In the genomic region with DNA sequence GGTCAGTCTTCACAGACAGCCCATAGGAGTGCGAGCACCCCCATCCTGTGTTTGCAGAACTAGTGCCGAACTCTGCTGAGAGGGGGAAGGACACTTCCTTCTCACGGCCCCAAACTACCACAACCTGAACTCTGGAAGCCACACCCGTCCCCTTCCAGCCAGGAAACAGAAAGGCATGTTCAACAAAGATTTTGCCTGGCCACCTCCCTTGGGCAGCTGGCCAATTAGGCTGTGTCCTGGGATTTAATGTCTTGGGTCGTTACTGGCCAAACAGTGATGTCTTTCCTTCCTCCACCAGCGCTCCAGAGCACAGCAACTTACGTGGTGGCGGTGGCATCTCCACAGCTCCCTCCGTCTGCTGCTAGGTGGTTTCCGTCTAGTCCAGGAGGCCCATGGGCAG, we compare ENCODE assay signal across 11 mouse cellular contexts.
DNase-seq lines count a peak whose midpoint lies in the region; ATAC-seq and TF ChIP-seq lines count a peak whose summit lies in the region.
"Had no signal": no experiment of that assay in that cellular context is flagged by ENCODE, and none has a peak within 500 bp of the region (broad histone marks: within the 10 kb centered on the region; RNA-seq: fewer than 3 reads in every experiment).

No protein-coding gene starts in this region.

- TF ChIP-seq CTCF in stomach, postnatal 0 days (IDR thresholded peaks at IDR 0.05; ENCODE audit: low read depth) = no peak

- no peak overlapping the region for H3K4me3 ChIP-seq in heart, embryonic 14.5 days (ENCODE audit: control insufficient read depth in 1 of 2, insufficient read depth in 1 of 2, low read depth in 1 of 2, low read length in 2 of 2)
- H3K4me3 ChIP-seq in stomach, postnatal 0 days (ENCODE audit: low read depth, low read length) = no peak overlapping the region
- no peak overlapping the region for H3K4me3 ChIP-seq in forebrain, embryonic 10.5 days
- H3K4me3 ChIP-seq: embryonic facial prominence, embryonic 13.5 days; hindbrain, embryonic 12.5 days had no signal

- TF ChIP-seq EP300 in stomach, postnatal 0 days (optimal IDR thresholded peaks at IDR 0.05) = no peak

- DNase-seq in thymus, postnatal 14 days = peak; percentile 18
- DNase-seq in thymus, postnatal 10 days (ENCODE audit: low spot score in 2 of 2) = no peak
- DNase-seq in kidney, postnatal 36 days = peak; percentile 64 to 71
- peak; percentile 58 for DNase-seq in stomach, postnatal 0 days (ENCODE audit: low spot score)
- no peak for DNase-seq in forebrain, embryonic 10.5 days (ENCODE audit: extremely low spot score, low spot score)
- no peak for DNase-seq in testis, postnatal 14 days (ENCODE audit: low spot score)

- H3K36me3 ChIP-seq in heart, embryonic 14.5 days (ENCODE audit: control insufficient read depth, insufficient read depth, low read length) = no peaks in the 10 kb centered on the region; the same call in 1 of the 2 replicates
- 0 out of 2 replicates have a peak, but pooled peaks cover 2% of the 10 kb centered on the region for H3K36me3 ChIP-seq in stomach, postnatal 0 days (ENCODE audit: control insufficient read depth, insufficient read depth, low read length)
- no peaks in the 10 kb centered on the region for H3K36me3 ChIP-seq in forebrain, embryonic 10.5 days (replicated peaks)
- H3K36me3 ChIP-seq: hindbrain, embryonic 12.5 days had no signal

- no peak overlapping the region for H3K27ac ChIP-seq in heart, embryonic 14.5 days (replicated peaks in 1 of 2; ENCODE audit: control insufficient read depth in 1 of 2, insufficient read depth in 1 of 2, low read depth in 2 of 2, low read length in 2 of 2)
- H3K27ac ChIP-seq in stomach, postnatal 0 days (replicated peaks) = no peak overlapping the region
- no peak overlapping the region for H3K27ac ChIP-seq in forebrain, embryonic 10.5 days
- H3K27ac ChIP-seq: embryonic facial prominence, embryonic 13.5 days; hindbrain, embryonic 12.5 days; macrophage had no signal

- no peak overlapping the region for H3K9ac ChIP-seq in heart, embryonic 14.5 days (ENCODE audit: low read length)
- no peak overlapping the region for H3K9ac ChIP-seq in stomach, postnatal 0 days (ENCODE audit: low read length)
- H3K9ac ChIP-seq: embryonic facial prominence, embryonic 13.5 days; hindbrain, embryonic 12.5 days had no signal

- no peaks in the 10 kb centered on the region for H3K9me3 ChIP-seq in heart, embryonic 14.5 days (ENCODE audit: control insufficient read depth, low read length)
- H3K9me3 ChIP-seq in stomach, postnatal 0 days (ENCODE audit: control insufficient read depth, low read length) = no peaks in the 10 kb centered on the region
- H3K9me3 ChIP-seq in forebrain, embryonic 10.5 days = no peaks in the 10 kb centered on the region
- H3K9me3 ChIP-seq: embryonic facial prominence, embryonic 13.5 days; hindbrain, embryonic 12.5 days had no signal

- WGBS in heart, embryonic 14.5 days = 77% methylated on average over 10 of the region's 10 CpGs
- 62% methylated on average over 10 of the region's 10 CpGs for WGBS in stomach, postnatal 0 days
- 88% methylated on average over 10 of the region's 10 CpGs for WGBS in forebrain, embryonic 10.5 days

- ATAC-seq in heart, embryonic 14.5 days (ENCODE audit: insufficient number of reproducible peaks, insufficient read depth, low FRiP score, low read depth) = peak; percentile 26; the same call in 1 of the 2 replicates
- ATAC-seq in stomach, postnatal 0 days (ENCODE audit: low FRiP score, low TSS enrichment) = peak; percentile 77
- ATAC-seq in megakaryocyte, adult 5-6 weeks (ENCODE audit: poor library complexity, severe bottlenecking) = no peak

- H3K27me3 ChIP-seq in heart, embryonic 14.5 days (ENCODE audit: control insufficient read depth, insufficient read depth, low read length) = no peaks in the 10 kb centered on the region
- H3K27me3 ChIP-seq in stomach, postnatal 0 days (ENCODE audit: control insufficient read depth, insufficient read depth, low read length) = no peaks in the 10 kb centered on the region
- no peaks in the 10 kb centered on the region for H3K27me3 ChIP-seq in forebrain, embryonic 10.5 days (ENCODE audit: poor library complexity, severe bottlenecking)
- H3K27me3 ChIP-seq: embryonic facial prominence, embryonic 13.5 days; hindbrain, embryonic 12.5 days had no signal

- H3K4me2 ChIP-seq in heart, embryonic 14.5 days (ENCODE audit: low read length) = no peak overlapping the region
- H3K4me2 ChIP-seq in stomach, postnatal 0 days (replicated peaks; ENCODE audit: low read depth) = no peak overlapping the region
- H3K4me2 ChIP-seq: embryonic facial prominence, embryonic 13.5 days; hindbrain, embryonic 12.5 days had no signal

- peaks cover 0 to 2% of the 10 kb centered on the region in 2 experiments; a peak in 1 of 4 replicates for H3K4me1 ChIP-seq in heart, embryonic 14.5 days (ENCODE audit: control insufficient read depth in 2 of 2, insufficient read depth in 2 of 2, low read length in 2 of 2)
- H3K4me1 ChIP-seq in stomach, postnatal 0 days (replicated peaks; ENCODE audit: control insufficient read depth, insufficient read depth) = no peaks in the 10 kb centered on the region
- H3K4me1 ChIP-seq in forebrain, embryonic 10.5 days = 0 out of 2 replicates have a peak, but pooled peaks cover 4% of the 10 kb centered on the region
- H3K4me1 ChIP-seq: hindbrain, embryonic 12.5 days had no signal

Comparison
In these comparisons a context has a peak if more than half of its experiments do, and no peak if none do; other contexts are left out.
1. DNase-seq: peak in thymus, postnatal 14 days (single experiment), kidney, postnatal 36 days (2 of 2) and stomach, postnatal 0 days (single experiment); none in thymus, postnatal 10 days (0 of 2), forebrain, embryonic 10.5 days (single experiment) and testis, postnatal 14 days (single experiment).